Mouse (Mus musculus): ENCODE results near the gene Olfr591.
"Not testable (repeated sequence)": the region's sequence is repeated elsewhere in the genome, so short reads cannot be mapped to it uniquely, and the experiment has no call there.

Gene Olfr591

DNA sequence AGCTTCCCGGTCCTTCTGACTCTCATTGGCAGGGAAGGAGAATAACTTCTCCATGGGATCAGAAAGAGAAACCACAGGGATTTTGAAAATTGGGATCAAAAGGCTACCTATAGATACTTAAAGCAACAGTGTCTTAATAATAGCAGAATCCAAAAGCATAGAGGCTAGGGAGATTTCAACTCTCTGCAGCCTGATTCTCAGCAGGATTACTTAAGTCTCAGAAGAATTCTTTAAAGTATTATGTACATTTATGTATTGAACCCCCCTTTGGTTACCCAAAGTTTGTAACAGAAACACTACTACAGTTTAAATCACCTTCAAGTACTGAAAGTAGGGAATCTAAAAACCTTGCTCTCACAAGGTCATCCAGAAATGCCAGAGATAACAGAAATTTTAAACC lies at the start of gene Olfr591:
Gene Olfr591, minus strand, starts transcription at position 101 of the 400 bp plus-strand sequence.
- DNase-seq (ENCODE audit: low spot score) = no peak

DNA sequence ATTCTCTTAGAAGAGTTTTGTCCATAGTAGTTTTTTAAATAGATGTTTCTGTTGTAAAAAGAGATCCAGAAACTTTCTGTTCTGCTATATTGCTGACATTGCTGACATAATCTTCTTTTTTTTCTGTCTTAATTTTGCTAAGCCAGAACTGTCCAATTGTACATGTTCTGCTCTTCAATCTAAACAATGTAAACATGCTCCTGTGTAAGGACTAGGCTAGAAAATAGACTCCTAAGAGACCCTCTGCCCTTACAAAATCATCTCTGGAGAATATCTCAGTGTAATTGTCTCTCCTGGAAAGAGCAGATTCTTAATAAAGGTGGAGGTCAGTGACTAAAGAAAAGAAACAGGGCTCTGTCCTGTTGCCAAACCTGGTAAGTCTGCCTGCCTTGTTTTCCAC lies 38.6 kb upstream of the Olfr591 start, which contains the start of gene Olfr594:
Gene Olfr594, plus strand, starts transcription at position 301 of the 400 bp plus-strand sequence.
- no peak for DNase-seq (ENCODE audit: low spot score)

DNA sequence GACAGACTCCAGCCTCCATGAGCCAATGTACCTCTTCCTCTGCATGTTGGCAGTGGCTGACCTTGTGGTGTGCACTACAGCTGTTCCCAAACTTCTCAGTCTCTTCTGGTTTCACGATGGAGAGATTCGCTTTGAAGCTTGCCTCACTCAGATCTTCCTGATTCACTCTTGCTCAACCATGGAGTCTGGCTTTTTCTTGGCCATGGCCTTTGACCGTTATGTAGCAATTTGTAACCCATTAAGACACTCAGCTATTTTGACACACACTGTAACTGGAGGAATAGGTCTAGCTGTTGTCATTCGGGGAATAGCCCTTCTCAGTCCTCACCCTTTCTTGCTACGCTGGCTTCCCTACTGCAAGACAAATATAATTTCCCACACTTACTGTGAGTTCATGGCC lies 33.9 kb upstream of the Olfr591 start:
- not testable (repeated sequence) for DNase-seq (ENCODE audit: low spot score)

DNA sequence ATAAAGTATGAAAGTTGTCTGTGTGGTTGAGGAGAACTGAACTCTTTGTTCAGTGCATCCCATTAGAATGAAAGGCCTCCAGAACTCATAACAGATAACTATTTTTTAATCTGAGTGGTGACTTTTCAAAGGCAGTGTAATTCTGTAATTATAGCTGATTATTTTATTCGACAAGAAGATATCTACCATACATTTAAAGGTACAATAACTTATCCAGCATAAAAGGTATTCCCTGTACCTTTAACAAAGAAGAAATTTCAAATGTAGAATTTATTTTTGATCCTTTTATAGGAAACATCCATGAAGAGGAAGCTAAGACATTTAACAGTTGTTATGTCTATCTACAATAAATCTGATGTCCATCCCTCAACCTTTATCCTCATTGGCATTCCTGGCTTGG lies 33.4 kb upstream of the Olfr591 start, which contains the start of gene Olfr593:
Gene Olfr593, plus strand, starts transcription at position 301 of the 400 bp plus-strand sequence.
- no peak for DNase-seq (ENCODE audit: low spot score)

DNA sequence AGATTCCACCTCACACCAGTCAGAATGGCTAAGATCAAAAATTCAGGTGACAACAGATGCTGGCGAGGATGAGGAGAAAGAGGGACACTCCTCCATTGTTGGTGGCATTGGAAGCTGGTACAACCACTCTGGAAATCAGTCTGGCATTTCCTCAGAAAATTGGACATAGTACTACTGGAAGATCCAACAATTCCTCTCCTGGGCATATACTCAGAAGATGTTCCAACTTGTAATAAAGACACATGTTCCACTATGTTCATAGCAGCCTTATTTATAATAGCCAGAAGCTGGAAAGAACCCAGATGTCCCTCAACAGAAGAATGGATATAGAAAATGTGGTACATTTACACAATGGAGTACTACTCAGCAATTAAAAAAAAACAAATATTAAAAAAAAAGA lies 6.4 kb upstream of the Olfr591 start, which contains the start of gene Olfr592:
Gene Olfr592, plus strand, starts transcription at position 301 of the 400 bp plus-strand sequence.
- not testable (repeated sequence) for DNase-seq (ENCODE audit: low spot score)

DNA sequence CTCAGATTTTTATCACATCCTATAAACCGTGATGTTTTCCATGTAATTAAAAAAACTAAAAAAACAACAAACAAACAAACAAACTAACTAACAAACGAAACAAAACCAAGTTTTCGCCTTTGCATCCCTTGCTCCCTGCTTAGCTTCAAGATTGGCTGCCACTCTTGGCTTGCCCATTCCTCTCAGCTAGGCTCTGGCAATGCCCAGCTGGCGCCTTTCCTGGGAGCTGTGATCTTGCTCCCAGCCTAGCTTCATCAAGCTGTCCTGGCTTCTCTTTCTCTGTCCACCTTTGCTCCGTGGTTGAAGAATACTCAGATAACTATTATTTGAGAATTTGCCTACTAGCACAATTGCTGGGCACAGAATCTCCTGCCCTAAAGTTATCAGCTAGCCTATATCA lies 8.4 kb downstream of the Olfr591 start:
- DNase-seq (ENCODE audit: low spot score) = no peak

DNA sequence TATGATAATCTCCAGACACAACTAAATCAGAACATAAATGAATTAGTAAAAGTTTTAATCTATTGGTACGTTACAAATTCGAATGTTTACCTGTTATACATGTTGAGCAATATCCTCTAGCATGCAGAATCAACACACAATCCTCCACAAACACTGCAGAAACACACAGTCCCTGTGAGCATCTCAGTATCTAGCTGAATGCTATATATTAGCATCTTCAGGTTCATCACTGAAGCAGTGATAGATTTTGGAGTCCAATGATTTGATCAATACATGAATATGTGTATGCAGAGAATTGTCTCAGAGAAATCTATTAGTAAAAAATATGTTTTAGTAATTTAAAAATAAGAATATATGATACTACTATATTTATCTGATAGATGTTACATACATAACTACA lies 21.9 kb downstream of the Olfr591 start, which contains the start of gene Olfr589:
Gene Olfr589, minus strand, starts transcription at position 101 of the 400 bp plus-strand sequence.
- DNase-seq (ENCODE audit: low spot score) = no peak

DNA sequence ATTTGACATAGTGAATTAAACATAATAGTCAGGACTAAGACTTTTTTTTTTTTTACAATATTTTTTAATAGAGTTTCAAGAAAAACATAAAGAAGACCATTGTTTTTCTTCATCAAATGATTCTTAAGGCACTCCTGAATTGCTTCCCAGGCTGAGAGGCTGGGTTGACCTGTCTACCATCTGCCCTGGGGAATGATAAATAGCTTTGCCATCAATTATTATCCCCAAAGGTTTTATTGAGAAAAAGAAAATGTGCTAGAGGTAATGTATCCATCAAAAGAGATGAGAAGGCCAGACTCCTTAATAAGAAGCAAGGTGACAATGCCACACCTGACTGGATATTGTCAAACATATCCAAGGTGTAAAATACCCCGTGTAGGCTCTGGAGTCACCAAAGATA lies 37.6 kb downstream of the Olfr591 start, which contains the start of gene Olfr588-ps1:
Gene Olfr588-ps1, plus strand, starts transcription at position 301 of the 400 bp plus-strand sequence.
- DNase-seq (ENCODE audit: low spot score) = no peak

DNA sequence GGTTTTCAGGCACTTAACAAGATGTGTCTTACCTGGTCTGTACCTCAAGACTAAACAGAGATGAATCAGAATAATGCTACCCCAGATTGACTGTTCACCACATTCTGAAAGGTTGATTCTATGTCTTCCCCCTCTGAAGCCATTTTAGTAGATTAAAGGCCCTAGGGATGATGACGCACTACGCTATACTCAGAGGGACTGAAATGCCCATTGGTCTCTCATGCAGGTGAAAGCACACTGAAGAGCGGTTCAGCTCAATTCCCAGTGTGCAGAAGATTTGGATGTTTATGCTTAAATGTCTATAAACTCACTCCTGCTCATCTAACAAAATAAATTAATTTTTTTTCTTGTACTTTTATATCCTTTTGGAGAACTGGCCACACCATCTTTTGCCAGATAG lies 52.6 kb downstream of the Olfr591 start, which contains the start of gene Olfr586:
Gene Olfr586, minus strand, starts transcription at position 101 of the 400 bp plus-strand sequence.
- no peak for DNase-seq (ENCODE audit: low spot score)

DNA sequence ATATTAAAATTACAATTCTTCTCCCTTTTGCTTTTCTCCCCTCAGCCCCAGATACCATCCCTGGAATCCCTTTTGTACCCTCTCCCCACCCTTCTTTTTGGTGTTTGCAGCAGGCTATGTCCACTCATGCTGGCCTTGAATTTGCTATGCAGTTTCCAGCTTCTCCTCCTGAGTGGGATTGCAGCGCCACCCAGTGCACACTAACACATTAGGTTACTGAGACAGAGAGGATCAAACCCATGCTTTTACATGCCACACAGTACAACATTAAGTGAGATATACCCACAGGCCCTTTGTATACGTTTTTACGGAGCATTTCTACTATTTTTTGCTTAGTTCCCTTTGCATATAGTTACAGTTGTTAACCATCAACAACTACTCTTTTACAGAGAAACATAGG lies 58.7 kb downstream of the Olfr591 start:
- no peak for DNase-seq (ENCODE audit: low spot score)
